Mouse (Mus musculus) liver, postnatal 0 days (tissue): ENCODE measurements around the gene Cela3a.

Source experiments
- CTCF ChIP-seq: sonication (generic); IDR thresholded peaks from 2 replicates; pipeline ENCODE4 v1.5.1; 2016; ENCODE audit warnings: antibody characterized with exemption, low read depth
- EP300 ChIP-seq: IDR thresholded peaks from 2 replicates; pipeline ENCODE4 v1.6.1; 2016; ENCODE audit warnings: antibody characterized with exemption, low read depth, mild to moderate bottlenecking

GRCm38 (mm10) chr4:137369954-137370750 is 39.4 kb downstream of the Cela3a start:
- TF ChIP-seq CTCF (no peak), EP300 (no peak)
